Mouse (Mus musculus) effector memory CD4-positive, alpha-beta T cell, adult 5 months (primary cell): ENCODE data around the gene Map3k1. TPM values are rescaled to one million over a fixed set of nuclear protein-coding genes. Genes with fewer than 3 reads are reported as not detected.

Source experiments
- polyA plus RNA-seq: library from polyadenylated mRNA; unstranded; fragments of 100-300 nt; shearing (Covaris generic); gene quantifications from one replicate; pipeline ENCODE4 v1.2.1, GENCODE M21; 2017

The Map3k1 gene
- polyA plus RNA-seq = 66.3 TPM

DNA sequence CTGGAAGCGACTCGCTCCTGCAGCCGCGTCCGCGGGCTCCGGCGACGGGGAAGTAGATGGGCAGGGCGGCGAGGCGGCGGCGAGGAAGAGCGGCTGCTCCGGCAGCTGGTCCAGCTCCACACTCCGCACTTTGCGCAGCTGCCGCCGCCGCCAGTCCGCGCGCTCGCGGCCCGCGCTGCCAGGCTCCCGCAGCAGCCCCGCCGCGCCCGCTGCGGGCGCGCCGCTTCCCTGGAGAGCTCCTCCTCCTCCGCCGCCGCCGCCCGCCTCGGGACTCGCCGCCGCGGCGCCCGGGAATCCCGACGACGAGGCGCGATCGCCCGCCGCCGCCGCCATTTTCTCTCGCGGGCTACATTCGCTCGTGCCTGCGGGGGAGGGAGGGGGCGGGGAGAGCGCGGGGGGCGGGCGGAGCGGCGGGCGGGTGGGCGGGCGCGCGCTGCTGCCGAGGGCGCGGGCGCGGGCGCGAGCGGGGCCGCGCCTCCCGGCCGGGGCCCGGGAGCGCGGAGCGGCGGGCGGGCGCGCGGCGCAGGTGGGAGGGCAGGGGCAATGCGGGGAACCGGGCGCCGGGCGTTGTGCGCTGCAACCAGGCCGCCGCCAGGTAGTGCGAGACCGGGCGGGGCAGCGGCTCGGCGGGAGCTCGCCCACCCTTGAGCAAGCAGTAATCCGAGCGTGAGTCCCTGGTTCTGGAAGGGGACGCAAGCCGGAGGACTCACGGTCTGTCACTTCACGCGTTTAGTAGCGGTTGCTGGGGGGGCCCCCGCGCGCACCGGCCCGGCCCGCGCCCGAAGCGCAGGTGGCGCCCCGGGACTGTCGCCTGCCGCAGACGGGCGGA is at the start of gene Map3k1:
Gene Map3k1 (minus strand): TSS at position 357 of the 829 bp plus-strand sequence.

Other genes starting within 250 kb of the Map3k1 start
- gene Gm10198, start 216.2 kb downstream of the Map3k1 start, polyA plus RNA-seq = not detected
- gene Mier3, start 128.0 kb downstream of the Map3k1 start, polyA plus RNA-seq = 13.5 TPM